Mouse (Mus musculus): Measurements from ENCODE around the gene Tlr12.
"Not testable (repeated sequence)": the region's sequence is repeated elsewhere in the genome, so short reads cannot be mapped to it uniquely, and the experiment has no call there.

Gene Tlr12

GRCm38 (mm10) chr4:128618246-128618911 is at the start of gene Tlr12:
Tlr12 (minus strand) TSS chr4:128618619.
- DNase-seq (ENCODE audit: low read depth, low spot score): no peak

DNA sequence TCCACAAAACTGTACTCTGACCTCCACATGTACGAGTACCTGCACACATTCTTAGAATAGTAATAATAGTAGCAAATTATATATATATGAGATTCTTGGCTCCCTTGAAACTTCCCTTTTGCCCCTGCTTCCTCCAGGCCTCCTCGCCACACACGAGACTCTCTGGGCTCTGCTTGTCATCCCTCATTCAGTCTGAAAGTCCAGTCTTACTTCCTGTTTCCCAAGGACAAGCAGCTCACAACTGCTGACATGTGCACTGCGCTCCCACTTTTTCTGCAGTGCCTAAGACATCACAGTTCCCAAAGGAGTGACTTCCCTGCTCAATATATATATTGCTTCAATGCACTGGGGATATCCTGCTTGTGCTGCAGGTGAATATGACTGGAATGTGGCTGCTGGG is 48.8 kb upstream of the Tlr12 start:
- not testable (repeated sequence) for DNase-seq (ENCODE audit: low read depth, low spot score)

DNA sequence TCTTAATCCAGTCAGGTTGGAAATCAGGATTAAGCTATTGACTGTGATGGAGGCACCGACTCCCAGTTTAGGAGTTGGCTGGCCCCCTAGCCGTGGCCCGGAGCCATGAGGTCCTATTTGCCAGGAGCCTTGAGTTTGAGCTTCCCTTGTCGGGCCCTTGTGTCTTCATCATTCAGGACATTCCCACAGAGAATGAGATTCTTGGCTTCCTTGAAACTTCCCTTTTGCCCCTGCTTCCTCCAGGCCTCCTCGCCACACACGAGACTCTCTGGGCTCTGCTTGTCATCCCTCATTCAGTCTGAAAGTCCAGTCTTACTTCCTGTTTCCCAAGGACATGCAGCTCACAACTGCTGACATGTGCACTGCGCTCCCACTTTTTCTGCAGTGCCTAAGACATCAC is 47.9 kb upstream of the Tlr12 start:
- DNase-seq (ENCODE audit: low read depth, low spot score): not testable (repeated sequence)

- no peak for DNase-seq (ENCODE audit: low read depth, low spot score)
Measured at GRCm38 (mm10) chr4:128664002-128664401, 45.6 kb upstream of the Tlr12 start.

- DNase-seq (ENCODE audit: low read depth, low spot score): no peak
Measured at GRCm38 (mm10) chr4:128661063-128661462, 42.6 kb upstream of the Tlr12 start.

DNA sequence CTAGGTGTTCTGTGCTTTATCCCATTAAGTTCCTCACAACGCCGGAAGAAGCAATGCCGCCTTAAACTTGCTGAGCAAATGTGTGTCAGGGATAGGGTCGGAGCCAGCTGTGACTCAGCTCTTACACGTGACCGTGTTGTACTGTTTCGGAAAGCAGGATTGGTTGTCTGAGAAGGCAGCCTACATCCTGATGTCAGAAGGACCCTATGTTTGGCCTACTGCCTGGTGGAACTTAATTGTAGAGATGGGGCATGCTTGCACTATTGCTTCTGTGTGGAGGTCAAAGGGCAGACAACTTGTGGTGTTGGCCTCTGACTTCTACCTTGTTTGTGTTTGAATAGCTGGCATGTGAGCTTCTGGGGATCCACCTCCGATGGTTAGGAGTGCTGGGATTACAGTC is 41.8 kb upstream of the Tlr12 start:
- peak; percentile 73 for DNase-seq (ENCODE audit: low read depth, low spot score)

GRCm38 (mm10) chr4:128655446-128655845 is 37.0 kb upstream of the Tlr12 start:
- DNase-seq (ENCODE audit: low read depth, low spot score): no peak

GRCm38 (mm10) chr4:128654505-128655381 is 36.3 kb upstream of the Tlr12 start, which contains the start of gene Phc2:
Phc2 (plus strand) TSS chr4:128654702.
- DNase-seq (ENCODE audit: low read depth, low spot score): peak; percentile 99

GRCm38 (mm10) chr4:128652584-128653298 is 34.3 kb upstream of the Tlr12 start:
- DNase-seq (ENCODE audit: low read depth, low spot score): peak; percentile 30

DNA sequence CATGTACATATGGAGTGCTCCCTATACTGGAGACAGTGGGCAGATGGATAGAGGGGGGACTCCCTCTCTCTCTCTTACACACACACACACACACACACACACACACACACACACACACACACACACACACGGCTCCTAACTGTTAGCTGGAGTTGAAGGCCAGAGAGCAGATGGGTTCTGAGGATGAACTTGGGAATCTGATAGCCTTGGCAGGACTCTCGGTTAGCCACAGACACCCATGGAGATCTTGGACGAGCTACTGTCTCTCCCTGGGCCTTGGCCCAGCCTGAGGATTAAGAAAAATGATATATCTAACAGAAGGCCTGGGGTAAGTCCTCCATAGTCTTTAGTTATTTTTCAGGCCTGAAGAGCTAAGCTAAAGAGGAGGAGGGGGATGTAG is 33.1 kb upstream of the Tlr12 start:
- DNase-seq (ENCODE audit: low read depth, low spot score): peak; percentile 95

DNA sequence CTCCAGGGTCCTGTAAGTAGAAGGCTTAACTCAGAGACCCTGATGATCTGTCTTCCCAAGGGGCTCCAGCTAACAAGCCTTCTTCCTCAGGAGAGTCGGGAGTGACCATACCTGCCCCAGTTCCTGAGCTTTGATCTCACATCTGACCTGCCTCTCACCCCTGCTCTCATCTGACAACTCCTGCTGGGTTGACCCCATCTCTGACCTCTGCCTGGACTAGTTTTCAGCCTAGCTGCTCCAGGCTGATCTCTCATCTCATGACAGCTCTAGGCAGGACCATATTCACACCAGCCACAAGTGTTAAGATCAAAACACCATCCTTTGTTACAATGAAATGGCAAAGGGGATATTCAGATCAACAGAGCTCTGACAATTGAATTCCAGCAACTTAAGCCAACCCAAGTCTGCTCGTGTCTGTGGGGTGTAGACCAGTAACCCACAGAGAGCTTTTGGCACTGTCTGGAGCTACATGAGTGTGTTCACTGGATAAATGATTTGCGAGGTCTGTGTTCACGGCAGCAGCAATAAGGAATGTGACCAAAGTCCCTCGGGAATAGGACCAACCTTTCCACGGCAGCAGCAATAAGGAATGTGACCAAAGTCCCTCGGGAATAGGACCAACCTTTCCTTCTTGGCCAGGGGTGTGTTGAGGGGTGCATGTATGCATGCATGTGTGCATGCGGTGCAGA is 30.3 kb upstream of the Tlr12 start:
- no peak for DNase-seq (ENCODE audit: low read depth, low spot score)

- DNase-seq (ENCODE audit: low read depth, low spot score): no peak
Measured at GRCm38 (mm10) chr4:128646762-128647161, 28.3 kb upstream of the Tlr12 start.

GRCm38 (mm10) chr4:128645896-128646295 is 27.5 kb upstream of the Tlr12 start:
- no peak for DNase-seq (ENCODE audit: low read depth, low spot score)

DNA sequence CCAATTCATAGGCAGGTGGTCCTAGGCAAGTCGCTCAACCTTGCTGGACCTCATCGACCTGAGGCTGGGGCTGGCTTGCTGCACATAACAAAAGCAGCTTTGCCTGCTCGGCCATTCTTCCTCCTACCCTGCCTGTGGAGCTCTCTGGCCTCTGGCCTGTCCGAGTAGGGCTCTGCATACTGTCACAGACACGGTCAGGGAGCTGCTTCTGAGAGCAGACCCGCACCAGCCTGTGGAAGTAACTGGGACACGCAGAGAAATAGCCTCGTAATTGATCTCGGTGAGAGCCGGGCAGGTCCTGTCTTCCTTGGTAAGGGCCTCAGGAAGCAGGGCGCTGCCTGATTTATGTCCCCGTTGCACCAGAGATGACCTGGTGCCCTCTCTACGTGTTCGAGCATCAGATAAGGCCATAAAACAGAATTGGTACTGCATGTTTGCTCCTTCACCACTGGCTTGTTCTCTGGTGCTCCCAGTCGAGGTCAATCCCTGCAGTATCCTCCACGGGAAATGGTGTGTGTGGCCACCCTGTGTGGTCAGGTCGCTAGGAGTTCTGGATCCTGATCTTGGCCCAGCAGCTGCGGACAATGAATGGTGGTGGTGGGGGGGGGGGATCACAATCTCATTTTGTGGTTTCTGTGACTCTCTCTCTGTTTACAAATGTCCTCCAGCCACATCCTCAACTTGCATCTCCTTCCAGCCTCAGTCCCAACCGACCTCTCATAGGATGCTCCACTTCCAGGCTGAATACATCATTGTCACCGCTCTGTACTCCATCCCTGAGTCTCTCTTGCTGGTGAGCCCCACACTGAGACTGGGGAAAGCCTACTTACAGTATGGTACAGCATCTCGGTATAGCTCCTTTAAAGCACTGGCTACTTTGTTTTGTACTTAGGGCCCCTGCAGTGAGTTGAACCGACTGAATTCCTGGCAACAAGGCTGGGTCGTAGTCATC is 23.6 kb upstream of the Tlr12 start:
- DNase-seq (ENCODE audit: low read depth, low spot score): no peak

- DNase-seq (ENCODE audit: low read depth, low spot score): no peak
Measured at GRCm38 (mm10) chr4:128638265-128638923, 20.0 kb upstream of the Tlr12 start.

DNA sequence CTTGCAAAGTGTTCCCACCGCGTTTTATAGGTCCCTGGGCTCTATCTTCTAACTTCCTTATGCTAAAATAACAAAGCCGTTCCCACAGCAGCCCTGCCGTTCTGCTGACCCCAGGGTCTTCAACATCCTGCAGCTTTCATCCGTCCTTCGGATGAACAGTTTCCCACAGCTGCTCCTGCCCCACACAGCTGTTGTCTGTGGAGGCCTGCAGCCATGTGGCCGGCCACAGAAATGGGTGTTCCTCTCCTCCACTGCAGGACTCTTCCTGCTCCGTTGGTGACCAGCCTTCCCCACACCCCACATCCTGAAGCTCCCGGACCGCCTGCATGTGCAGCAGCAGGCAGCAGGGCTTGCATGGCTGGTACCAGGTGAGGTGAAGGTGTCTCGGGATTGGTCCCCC is 18.8 kb upstream of the Tlr12 start:
- no peak for DNase-seq (ENCODE audit: low read depth, low spot score)

DNA sequence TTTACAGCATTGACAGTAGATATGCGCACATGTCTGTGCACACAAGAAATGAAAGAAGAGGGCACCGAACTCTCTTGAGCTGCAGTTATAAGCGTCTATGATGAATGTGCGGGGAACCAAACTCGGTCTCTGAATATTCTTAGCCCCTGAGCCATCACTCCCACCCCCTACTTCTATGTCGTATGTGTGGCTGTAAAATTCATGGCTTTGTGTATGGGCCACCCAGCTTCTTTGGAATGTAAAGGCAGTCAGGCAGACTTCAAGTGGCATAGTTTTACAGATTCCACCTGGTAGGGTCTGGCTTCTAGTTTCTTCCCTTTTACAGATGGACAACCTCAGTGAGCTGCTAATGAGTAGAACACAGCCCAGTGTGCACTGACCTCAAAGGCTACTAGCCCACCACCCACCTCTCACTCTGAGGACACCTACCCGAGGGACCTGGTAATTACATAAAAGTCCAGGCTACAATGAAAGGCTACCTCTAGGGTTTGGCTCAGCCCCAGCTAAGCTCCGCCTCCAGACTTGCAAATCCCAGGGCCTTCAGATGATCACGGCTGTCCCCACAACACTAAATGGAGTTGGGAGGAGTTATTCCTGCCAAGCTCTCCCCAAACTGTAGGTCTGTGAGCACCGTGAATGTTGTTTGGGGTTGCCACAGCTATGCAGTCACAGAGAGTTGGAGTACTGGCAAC is 17.6 kb upstream of the Tlr12 start:
- DNase-seq (ENCODE audit: low read depth, low spot score): no peak

GRCm38 (mm10) chr4:128635451-128635850 is 17.0 kb upstream of the Tlr12 start:
- DNase-seq (ENCODE audit: low read depth, low spot score): peak; percentile 60

DNA sequence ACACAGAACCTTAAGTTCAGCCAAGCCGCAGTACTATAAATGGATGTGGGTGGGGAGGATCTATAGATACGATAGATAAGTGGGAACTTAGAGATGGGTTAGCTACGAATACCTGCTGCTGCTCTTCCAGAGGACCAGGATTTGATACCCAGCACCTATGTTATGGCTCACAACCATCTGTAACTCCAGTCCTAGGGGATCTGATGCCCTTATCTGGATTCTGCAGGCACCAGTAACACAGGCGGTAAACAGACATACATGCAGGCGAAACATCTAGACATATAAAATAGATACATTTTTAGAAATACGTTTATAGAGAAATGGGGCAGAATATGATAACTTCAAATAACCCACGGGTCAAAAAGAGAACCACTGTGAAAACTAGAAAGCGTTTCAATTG is 2.7 kb upstream of the Tlr12 start:
- no peak for DNase-seq (ENCODE audit: low read depth, low spot score)

All from brain, adult 2 months (tissue).